Mouse (Mus musculus) stomach, embryonic 16.5 days (tissue): ENCODE data around the gene Rhbdl3. TPM values are rescaled to one million over a fixed set of nuclear protein-coding genes. Genes with fewer than 3 reads are reported as not detected.

Experiments used
- ATAC-seq: fragments of 200-750 bp; cut with Nextera tagmentation; 2 replicates; pipeline ENCODE4 v1.8.0; 2017; ENCODE audit warnings: moderate number of reproducible peaks, moderate TSS enrichment; ENCODE audit not compliant: insufficient read depth, low FRiP score
- H3K27ac ChIP-seq: fragments of 300-500 bp; sonication (generic); 2 replicates; pipeline ENCODE4 v1.5.1; 2014; ENCODE audit warnings: low read length
- H3K27me3 ChIP-seq: fragments of 300-500 bp; sonication (generic); 2 replicates; pipeline ENCODE4 v1.6.1; 2014; ENCODE audit warnings: low read length, control low read depth, mixed read lengths; ENCODE audit not compliant: control insufficient read depth, insufficient read depth
- H3K36me3 ChIP-seq: fragments of 300-500 bp; sonication (generic); 2 replicates; pipeline ENCODE4 v1.6.1; 2014; ENCODE audit warnings: low read length; ENCODE audit not compliant: control insufficient read depth, insufficient read depth
- H3K4me1 ChIP-seq: fragments of 300-500 bp; sonication (generic); 2 replicates; pipeline ENCODE4 v1.6.1; 2014; ENCODE audit warnings: low read length, control low read depth, mixed read lengths; ENCODE audit not compliant: control insufficient read depth, insufficient read depth
- H3K4me2 ChIP-seq: fragments of 300-500 bp; sonication (generic); 2 replicates; pipeline ENCODE4 v1.6.1; 2014; ENCODE audit warnings: low read depth, low read length, mixed read lengths
- H3K4me3 ChIP-seq: fragments of 300-500 bp; sonication (generic); replicated peaks from 2 replicates; pipeline ENCODE4 v1.5.1; 2014; ENCODE audit warnings: mild to moderate bottlenecking, low read length
- H3K9ac ChIP-seq: fragments of 300-500 bp; sonication (generic); 2 replicates; pipeline ENCODE4 v1.6.1; 2014; ENCODE audit warnings: low read length
- H3K9me3 ChIP-seq: fragments of 300-500 bp; sonication (generic); replicated peaks from 2 replicates; pipeline ENCODE4 v1.6.1; 2016; ENCODE audit warnings: low read length, control low read depth; ENCODE audit not compliant: control insufficient read depth
- WGBS: fragments of 180-500 bp; shearing (Covaris S2); extraction: QIAGEN DNeasy Blood & Tissue Kit; methylation state at CpG from one replicate; pipeline ENCODE4 v1.1.7; 2014; 5-methylcytosine and 5-hydroxymethylcytosine counted together
- polyA plus RNA-seq: library from polyadenylated mRNA; unstranded; fragments of >200 nt; fragmentation: Nextera tagmentation; extraction: Ambion mirVana; gene quantifications from 2 replicates; pipeline ENCODE4 v1.2.1, GENCODE M21; 2015

Gene Rhbdl3
- 3.6 and 3.8 TPM in 2 replicates for polyA plus RNA-seq

- peak within 1 kb of the TSS; percentile 82 for H3K9ac ChIP-seq
- H3K36me3 ChIP-seq: no peaks in the 10 kb centered on the region
- H3K9me3 ChIP-seq: 0 out of 2 replicates have a peak, but pooled peaks cover 3% of the 10 kb centered on the region
- peak within 1 kb of the TSS; percentile 33; the same call in 1 of the 2 replicates for H3K27ac ChIP-seq
- peak within 1 kb of the TSS; percentile 70 for H3K4me3 ChIP-seq
- H3K27me3 ChIP-seq: peaks cover 15% of the 10 kb centered on the region
- peaks cover 15% of the 10 kb centered on the region for H3K4me1 ChIP-seq
- WGBS: under 1% methylated on average over 70 of the region's 81 CpGs
- ATAC-seq: peak; percentile 82
- peak within 1 kb of the TSS; percentile 97 for H3K4me2 ChIP-seq
These were observed at the start of gene Rhbdl3 for GRCm38 (mm10) chr11:80300551-80301315. Gene Rhbdl3, plus strand, starts transcription at chr11:80300912.

GRCm38 (mm10) chr11:80264137-80264536 lies 36.6 kb upstream of the Rhbdl3 start:
- Histone ChIP-seq H3K9ac (no peak overlapping the region), H3K4me1 (no peaks in the 10 kb centered on the region), H3K4me2 (no peak overlapping the region), H3K27me3 (no peaks in the 10 kb centered on the region), H3K36me3 (peaks cover 5% of the 10 kb centered on the region; the same call in 1 of the 2 replicates), H3K4me3 (no peak overlapping the region), H3K9me3 (no peaks in the 10 kb centered on the region), H3K27ac (no peak overlapping the region)
- 82% methylated on average over 8 of the region's 8 CpGs for WGBS
- ATAC-seq: no peak

- H3K9me3 ChIP-seq: no peaks in the 10 kb centered on the region
- no peak overlapping the region for H3K4me2 ChIP-seq
- no peaks in the 10 kb centered on the region for H3K4me1 ChIP-seq
- H3K9ac ChIP-seq: no peak overlapping the region
- no peak overlapping the region for H3K4me3 ChIP-seq
- no peaks in the 10 kb centered on the region for H3K27me3 ChIP-seq
- WGBS: 75% methylated on average over 5 of the region's 5 CpGs
- no peak overlapping the region for H3K27ac ChIP-seq
- ATAC-seq: no peak
- H3K36me3 ChIP-seq: peaks cover 3% of the 10 kb centered on the region; the same call in 1 of the 2 replicates
These were observed 29.6 kb upstream of the Rhbdl3 start for GRCm38 (mm10) chr11:80271096-80271495.

GRCm38 (mm10) chr11:80275011-80275410 lies 25.7 kb upstream of the Rhbdl3 start:
- H3K36me3 ChIP-seq: no peaks in the 10 kb centered on the region
- no peak overlapping the region for H3K4me3 ChIP-seq
- H3K9me3 ChIP-seq: no peaks in the 10 kb centered on the region
- H3K4me2 ChIP-seq: no peak overlapping the region
- ATAC-seq: no peak
- no peaks in the 10 kb centered on the region for H3K27me3 ChIP-seq
- no peak overlapping the region for H3K27ac ChIP-seq
- no peaks in the 10 kb centered on the region for H3K4me1 ChIP-seq
- H3K9ac ChIP-seq: no peak overlapping the region
- 61% methylated on average over 3 of the region's 3 CpGs for WGBS

- 62% methylated on average over 2 of the region's 2 CpGs for WGBS
These were observed 22.7 kb upstream of the Rhbdl3 start for GRCm38 (mm10) chr11:80278054-80278453.

GRCm38 (mm10) chr11:80283786-80284185 lies 16.9 kb upstream of the Rhbdl3 start:
- H3K9me3 ChIP-seq: no peaks in the 10 kb centered on the region; the same call in 1 of the 2 replicates
- no peak overlapping the region for H3K4me3 ChIP-seq
- no peak overlapping the region for H3K27ac ChIP-seq
- ATAC-seq: no peak
- no peaks in the 10 kb centered on the region for H3K36me3 ChIP-seq
- H3K4me2 ChIP-seq: no peak overlapping the region
- 63% methylated on average over 3 of the region's 3 CpGs for WGBS
- no peaks in the 10 kb centered on the region for H3K4me1 ChIP-seq
- H3K9ac ChIP-seq: no peak overlapping the region
- no peaks in the 10 kb centered on the region for H3K27me3 ChIP-seq

More at GRCm38 (mm10) chr11:80278054-80278453, 22.7 kb upstream of the Rhbdl3 start:
- Histone ChIP-seq H3K4me1 (no peaks in the 10 kb centered on the region), H3K36me3 (no peaks in the 10 kb centered on the region), H3K9ac (no peak overlapping the region), H3K4me2 (no peak overlapping the region), H3K4me3 (no peak overlapping the region), H3K9me3 (no peaks in the 10 kb centered on the region; the same call in 1 of the 2 replicates), H3K27ac (no peak overlapping the region), H3K27me3 (no peaks in the 10 kb centered on the region)
- no peak for ATAC-seq

- no peaks in the 10 kb centered on the region; the same call in 1 of the 2 replicates for H3K9me3 ChIP-seq
- H3K9ac ChIP-seq: no peak overlapping the region
- 40% methylated on average over 6 of the region's 6 CpGs for whole genome bisulfite sequencing
- no peaks in the 10 kb centered on the region for H3K36me3 ChIP-seq
- no peak overlapping the region for H3K27ac ChIP-seq
- no peak overlapping the region for H3K4me3 ChIP-seq
- no peaks in the 10 kb centered on the region for H3K27me3 ChIP-seq
- peaks cover 6% of the 10 kb centered on the region for H3K4me1 ChIP-seq
- no peak for ATAC-seq
- H3K4me2 ChIP-seq: no peak overlapping the region
These were observed 16.1 kb upstream of the Rhbdl3 start for GRCm38 (mm10) chr11:80284641-80285040.

- ATAC-seq: no peak
- no peak overlapping the region for H3K27ac ChIP-seq
- H3K9me3 ChIP-seq: no peaks in the 10 kb centered on the region; the same call in 1 of the 2 replicates
- no peak overlapping the region for H3K4me3 ChIP-seq
- WGBS: 19% methylated on average over 5 of the region's 5 CpGs
- no peaks in the 10 kb centered on the region for H3K27me3 ChIP-seq
- H3K4me1 ChIP-seq: peaks cover 15% of the 10 kb centered on the region
- H3K4me2 ChIP-seq: no peak overlapping the region
- H3K36me3 ChIP-seq: no peaks in the 10 kb centered on the region
- H3K9ac ChIP-seq: no peak overlapping the region
These were observed 13.6 kb upstream of the Rhbdl3 start for GRCm38 (mm10) chr11:80287150-80287549.

GRCm38 (mm10) chr11:80289701-80290445 lies 10.8 kb upstream of the Rhbdl3 start:
- Histone ChIP-seq H3K27me3 (no peaks in the 10 kb centered on the region), H3K9me3 (no peaks in the 10 kb centered on the region), H3K4me1 (peaks cover 17% of the 10 kb centered on the region), H3K4me3 (peak overlapping the region; percentile 35), H3K36me3 (no peaks in the 10 kb centered on the region), H3K27ac (peak overlapping the region; percentile 82), H3K9ac (0 out of 2 replicates have a peak overlapping the region, but pooled peaks have one; percentile 16), H3K4me2 (peak overlapping the region; percentile 61)
- WGBS: 1% methylated on average over 23 of the region's 23 CpGs
- ATAC-seq: peak; percentile 88
